Mouse (Mus musculus): ENCODE results near the gene Pcnx.

The Pcnx gene

DNA sequence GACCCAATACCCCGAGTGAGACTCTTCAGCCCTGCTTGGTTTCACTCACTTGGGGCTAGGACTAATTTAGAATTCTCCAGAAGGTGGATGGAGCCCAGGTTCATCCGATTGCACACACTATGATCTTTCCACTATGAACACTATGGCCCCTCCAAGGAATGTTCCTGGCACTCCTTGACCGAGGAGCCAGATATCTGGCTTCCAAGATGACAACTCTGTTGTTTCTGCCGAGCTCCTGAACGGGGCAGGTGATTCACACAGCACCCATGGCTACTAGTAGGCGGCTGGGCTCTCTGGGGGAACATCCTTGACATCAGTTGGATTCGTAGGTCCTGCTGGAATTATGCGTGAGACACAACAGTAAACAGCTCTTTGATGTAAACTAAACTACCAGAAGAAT is 4.8 kb upstream of the Pcnx start:
- no peak for DNase-seq (ENCODE audit: low read depth)

GRCm38 (mm10) chr12:81856696-81857095 is 3.1 kb upstream of the Pcnx start:
- no peak for DNase-seq (ENCODE audit: low read depth)

DNA sequence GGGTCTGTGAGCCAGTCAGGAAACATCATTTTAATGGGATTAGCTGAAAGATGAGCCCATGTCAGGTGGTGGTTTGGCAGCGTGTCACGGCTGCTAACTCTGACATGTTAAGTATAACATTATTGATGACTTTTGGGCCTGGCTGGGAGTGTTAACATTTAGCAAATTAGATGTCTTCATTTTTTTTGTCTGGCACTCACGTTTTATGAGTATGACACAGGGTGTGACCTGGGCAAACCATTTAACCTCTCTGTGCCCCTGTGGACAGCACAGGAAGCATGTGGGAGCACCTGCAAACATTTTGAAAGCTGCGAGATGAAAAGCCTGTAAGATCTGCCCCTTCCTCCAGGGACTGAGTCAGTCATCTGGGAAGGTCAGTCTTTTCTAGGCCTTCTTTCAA is 2.6 kb upstream of the Pcnx start:
- DNase-seq (ENCODE audit: low read depth) = no peak

DNA sequence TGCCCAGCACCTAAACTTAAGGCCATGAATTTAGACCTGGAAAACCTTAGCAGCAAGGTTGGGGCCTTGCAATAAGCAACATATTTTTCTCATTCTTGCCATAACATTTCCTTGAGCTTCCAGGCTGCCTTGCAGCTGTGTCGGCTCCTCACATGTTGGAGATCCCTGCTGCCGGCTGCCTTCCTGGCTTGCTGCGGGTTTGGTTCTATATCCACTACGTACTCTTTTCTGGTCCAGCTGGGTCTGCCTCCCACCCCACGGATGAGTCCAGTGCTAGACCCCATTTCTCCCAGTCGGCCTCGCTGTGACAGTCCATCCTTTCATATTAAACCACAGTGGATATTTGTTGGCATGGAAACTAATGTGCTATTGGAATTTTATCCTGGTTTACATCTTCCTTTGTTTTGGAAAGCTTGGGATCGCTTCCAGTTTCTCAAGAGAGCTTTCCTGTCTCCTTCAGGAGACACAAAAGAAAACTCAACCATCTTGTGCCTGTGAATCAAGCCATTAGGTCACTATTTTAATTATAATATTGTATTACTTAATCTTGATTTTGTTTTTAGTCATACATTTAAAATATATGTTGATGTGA is 1.7 kb upstream of the Pcnx start:
- DNase-seq (ENCODE audit: low read depth) = no peak

GRCm38 (mm10) chr12:81860308-81861181 is 722 bp downstream of the Pcnx start:
- DNase-seq (ENCODE audit: low read depth) = no peak

GRCm38 (mm10) chr12:81861199-81862085 is 1.6 kb downstream of the Pcnx start:
- DNase-seq (ENCODE audit: low read depth) = no peak

GRCm38 (mm10) chr12:81862351-81862802 is 2.6 kb downstream of the Pcnx start:
- no peak for DNase-seq (ENCODE audit: low read depth)

- no peak for DNase-seq (ENCODE audit: low read depth)
These were observed 4.1 kb downstream of the Pcnx start for GRCm38 (mm10) chr12:81863949-81864348.

- no peak for DNase-seq (ENCODE audit: low read depth)
These were observed 5.4 kb downstream of the Pcnx start for GRCm38 (mm10) chr12:81865183-81865582.

DNA sequence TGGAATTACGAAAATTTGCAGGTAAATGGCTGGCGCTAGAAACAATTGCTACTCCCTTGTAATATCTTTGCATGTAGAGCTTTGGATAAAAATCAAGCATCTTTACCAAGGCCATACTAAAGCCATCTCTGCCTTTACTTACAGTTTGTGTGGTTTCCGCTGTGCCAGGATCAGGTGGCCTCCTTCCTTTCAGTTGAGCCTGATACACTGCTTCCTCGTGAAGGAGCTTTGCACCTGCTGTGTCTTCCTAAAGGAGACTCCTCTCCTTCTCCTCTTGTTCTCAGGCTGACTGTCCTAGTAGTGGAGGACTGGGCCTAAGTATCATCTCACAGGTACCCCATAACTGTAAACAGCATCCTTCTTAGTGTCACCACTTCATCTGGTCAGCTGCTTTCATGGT is 7.5 kb downstream of the Pcnx start:
- no peak for DNase-seq (ENCODE audit: low read depth)

- no peak for DNase-seq (ENCODE audit: low read depth)
These were observed 9.6 kb downstream of the Pcnx start for GRCm38 (mm10) chr12:81869205-81869940.

GRCm38 (mm10) chr12:81873345-81873744 is 13.5 kb downstream of the Pcnx start:
- DNase-seq (ENCODE audit: low read depth) = no peak

DNA sequence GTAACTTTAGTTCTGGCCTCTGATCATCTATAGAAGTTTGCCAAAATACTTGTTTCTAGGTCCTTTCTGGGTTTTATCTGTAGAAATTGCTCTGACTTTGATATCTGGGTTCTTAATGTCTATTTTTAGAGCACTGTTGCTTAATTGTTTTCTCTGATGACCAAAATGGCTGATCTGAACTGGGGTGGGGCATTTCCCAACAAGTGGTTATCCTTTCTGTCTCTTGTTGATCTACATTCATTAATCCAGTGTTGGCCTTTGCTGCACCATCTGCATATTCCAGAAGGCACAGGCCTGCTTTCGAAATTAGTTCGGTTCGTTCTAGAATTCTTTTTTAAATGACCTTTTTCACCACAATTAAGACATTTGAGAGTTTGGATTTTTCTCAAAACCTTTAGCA is 20.3 kb downstream of the Pcnx start:
- DNase-seq (ENCODE audit: low read depth) = no peak

- DNase-seq (ENCODE audit: low read depth) = no peak
These were observed 23.7 kb downstream of the Pcnx start for GRCm38 (mm10) chr12:81883255-81884106.

DNA sequence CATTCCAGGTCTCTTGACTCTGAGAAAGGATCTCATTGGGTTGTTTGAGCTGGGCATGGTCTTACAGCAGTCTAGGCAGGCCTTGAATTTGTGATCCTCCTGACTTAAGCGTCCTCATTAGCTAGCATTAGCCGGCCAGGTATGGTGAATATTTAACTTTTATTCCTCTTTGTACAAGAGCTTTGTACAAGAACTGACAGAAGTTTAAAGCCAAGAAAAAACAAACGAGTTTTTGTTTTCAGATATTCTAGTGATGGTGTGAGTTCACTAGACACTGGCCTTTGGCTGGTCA is 24.2 kb downstream of the Pcnx start:
- no peak for DNase-seq (ENCODE audit: low read depth)

- no peak for DNase-seq (ENCODE audit: low read depth)
These were observed 25.2 kb downstream of the Pcnx start for GRCm38 (mm10) chr12:81884983-81885382.

DNA sequence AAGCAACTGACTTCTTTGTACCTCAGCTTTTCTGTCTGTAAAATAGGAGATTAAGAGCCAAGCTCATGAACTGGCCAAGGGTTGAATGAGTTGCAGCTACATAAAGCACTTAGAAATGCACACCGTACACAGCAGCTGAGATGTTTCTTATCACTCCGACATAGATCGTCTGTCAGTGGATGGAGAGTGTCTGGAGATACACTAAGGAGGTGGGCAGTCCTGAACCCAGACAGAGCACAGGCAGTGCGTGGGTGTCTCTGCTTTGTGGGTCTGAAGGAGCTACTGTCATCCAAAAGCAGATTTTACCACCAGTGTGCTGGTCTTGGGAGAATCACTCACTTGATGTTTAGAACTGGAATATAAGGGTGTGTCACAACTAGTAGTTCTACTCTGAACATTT is 26.2 kb downstream of the Pcnx start:
- DNase-seq (ENCODE audit: low read depth) = no peak

DNA sequence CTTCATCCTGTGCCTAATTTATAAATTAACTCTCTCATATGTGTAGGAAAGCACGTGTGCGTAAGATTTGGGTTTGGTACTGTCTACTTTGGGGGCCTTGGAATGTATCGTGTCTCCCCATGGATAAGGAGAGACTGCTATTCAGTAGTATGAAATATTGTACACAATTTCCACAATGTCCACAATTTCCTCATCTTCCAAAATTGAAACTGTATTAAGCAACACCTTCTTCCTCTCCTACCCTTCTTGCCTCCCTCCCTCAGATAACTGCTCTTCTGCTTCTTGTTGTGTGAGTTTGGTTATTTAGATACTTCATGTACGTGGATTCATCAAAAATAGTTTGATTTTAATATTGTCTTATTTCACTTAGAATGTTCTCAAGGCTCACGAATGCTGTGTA is 29.1 kb downstream of the Pcnx start:
- no peak for DNase-seq (ENCODE audit: low read depth)

- DNase-seq (ENCODE audit: low read depth) = no peak
These were observed 32.1 kb downstream of the Pcnx start for GRCm38 (mm10) chr12:81891946-81892345.

- DNase-seq (ENCODE audit: low read depth) = no peak
These were observed 34.5 kb downstream of the Pcnx start for GRCm38 (mm10) chr12:81894311-81894710.

DNA sequence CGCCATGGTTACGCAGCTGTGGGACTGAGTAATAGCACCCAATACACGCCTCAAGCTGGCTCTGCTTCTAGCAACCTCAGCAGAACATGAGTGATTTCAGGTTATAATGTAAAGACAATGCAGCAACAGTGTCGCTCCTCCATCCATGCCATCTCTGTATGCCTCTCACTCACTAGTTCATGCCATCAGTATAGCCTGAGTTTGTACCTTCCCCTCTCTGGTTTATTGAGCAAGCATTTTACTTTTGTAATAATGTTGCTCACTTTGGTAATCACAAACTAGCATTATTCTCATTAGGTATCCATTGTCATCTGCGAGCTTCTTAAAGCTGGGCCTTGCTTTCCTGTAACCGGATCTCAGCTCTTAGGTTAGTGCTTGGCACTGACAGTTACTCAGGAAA is 36.2 kb downstream of the Pcnx start:
- no peak for DNase-seq (ENCODE audit: low read depth)

All from fibroblast of lung, adult 2 months (primary cell).